Mouse (Mus musculus) G1E-ER4 (cell line): ENCODE data around the gene Exosc2. TPM values are rescaled to one million over a fixed set of nuclear protein-coding genes. Genes with fewer than 3 reads are reported as not detected.

ENCODE experiments used
- GATA1 ChIP-seq: IDR thresholded peaks from one replicate; pipeline ENCODE4 v1.8.0; 2012; ENCODE audit warnings: low read length, inconsistent platforms
- polyA plus RNA-seq: library from polyadenylated mRNA; stranded (reverse); fragments of >175 nt; gene quantifications from 2 replicates; pipeline ENCODE4 v1.2.3, GENCODE M21; 2012

The Exosc2 gene
- polyA plus RNA-seq, 1 experiment = 21.5 TPM

GRCm38 (mm10) chr2:31653971-31654853, 16.3 kb upstream of the Exosc2 start:
- no peak for TF ChIP-seq GATA1

- TF ChIP-seq GATA1 = no peak
Measured at GRCm38 (mm10) chr2:31654854-31655559, 15.5 kb upstream of the Exosc2 start.

- TF ChIP-seq GATA1 = no peak
Measured at GRCm38 (mm10) chr2:31656374-31656773, 14.1 kb upstream of the Exosc2 start.

- TF ChIP-seq GATA1 = no peak
Measured at GRCm38 (mm10) chr2:31662939-31663803, 7.3 kb upstream of the Exosc2 start.

- no peak for TF ChIP-seq GATA1
Measured at GRCm38 (mm10) chr2:31663804-31664180, 6.7 kb upstream of the Exosc2 start.

- TF ChIP-seq GATA1 = no peak
Measured at GRCm38 (mm10) chr2:31667332-31667731, 3.2 kb upstream of the Exosc2 start.

- TF ChIP-seq GATA1 = no peak
Measured at GRCm38 (mm10) chr2:31678641-31679040, 8.1 kb downstream of the Exosc2 start.

- no peak for TF ChIP-seq GATA1
Measured at GRCm38 (mm10) chr2:31681731-31682235, 11.3 kb downstream of the Exosc2 start.

- no peak for TF ChIP-seq GATA1
Measured at GRCm38 (mm10) chr2:31683666-31684065, 13.2 kb downstream of the Exosc2 start.

- no peak for TF ChIP-seq GATA1
Measured at GRCm38 (mm10) chr2:31688074-31688925, 17.8 kb downstream of the Exosc2 start, which contains the start of gene Abl1. TSS of gene Abl1 (plus strand) at chr2:31688376.

- no peak for TF ChIP-seq GATA1
Measured at GRCm38 (mm10) chr2:31689045-31689444, 18.5 kb downstream of the Exosc2 start.

- TF ChIP-seq GATA1 = no peak
Measured at GRCm38 (mm10) chr2:31690063-31690462, 19.5 kb downstream of the Exosc2 start.

GRCm38 (mm10) chr2:31698209-31698608, 27.7 kb downstream of the Exosc2 start:
- no peak for TF ChIP-seq GATA1
